Mouse (Mus musculus) adipocyte (in vitro differentiated cells): ENCODE measurements around the gene Prss35.

Experiments used
- DNase-seq: peaks from one replicate; pipeline ENCODE4 v3.0.0-alpha.2; 2016; ENCODE audit warnings: low spot score

The Prss35 gene

GRCm38 (mm10) chr9:86742959-86743911 lies at the start of gene Prss35:
TSS of gene Prss35 (plus strand) at chr9:86743649.
- DNase-seq = no peak

DNA sequence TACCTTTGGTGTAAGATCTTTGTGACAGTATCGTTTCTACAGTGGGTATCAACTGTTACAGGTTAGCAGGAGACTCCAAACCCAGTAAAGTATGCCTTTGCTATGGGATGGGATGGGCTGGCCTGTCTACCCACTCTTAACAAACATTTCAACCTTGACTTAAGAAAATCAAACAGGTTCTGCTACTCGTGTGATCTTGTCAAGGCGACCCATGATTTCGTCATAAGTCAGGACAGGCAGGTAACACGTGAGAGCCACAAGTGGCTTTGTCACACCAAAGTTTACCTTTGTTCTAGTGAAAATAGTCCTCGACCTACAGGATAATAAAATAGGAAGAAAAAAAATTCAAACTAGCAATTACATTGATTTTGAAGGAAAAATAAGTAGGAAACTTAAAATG lies 49.5 kb upstream of the Prss35 start:
- no peak for DNase-seq

GRCm38 (mm10) chr9:86694644-86695043 lies 48.8 kb upstream of the Prss35 start:
- DNase-seq = no peak

DNA sequence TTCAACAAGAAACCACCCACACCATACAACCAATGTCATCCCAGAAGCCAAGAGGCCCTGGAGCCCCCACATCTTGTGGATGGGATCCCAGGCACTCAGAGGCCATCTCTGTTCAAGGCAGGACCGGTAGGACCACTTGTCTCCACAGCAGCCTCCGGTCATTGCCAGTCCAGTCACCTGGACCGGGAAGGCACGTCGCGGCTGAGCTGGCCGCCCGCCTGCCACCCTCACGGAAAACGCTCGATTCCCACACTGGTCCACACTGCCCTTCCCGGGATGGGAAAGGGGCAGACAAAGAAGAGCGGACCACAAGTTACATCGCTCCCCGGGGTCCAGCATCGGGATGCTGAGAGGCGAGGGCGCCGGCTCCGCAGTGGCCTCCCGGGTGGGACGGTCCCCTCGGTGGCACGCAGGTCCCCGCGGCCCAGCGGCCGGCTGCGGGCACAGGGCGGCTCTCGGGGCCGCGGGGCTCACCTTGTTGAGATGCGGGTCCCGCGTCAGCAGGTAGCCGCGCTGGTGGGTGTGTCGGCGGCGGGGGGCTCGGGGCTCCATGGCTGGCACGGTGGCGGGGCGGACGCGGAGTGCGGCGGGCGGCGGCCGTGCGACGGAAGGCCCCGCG lies 48.1 kb upstream of the Prss35 start:
- DNase-seq = peak; percentile 32

GRCm38 (mm10) chr9:86695818-86696261 lies 47.6 kb upstream of the Prss35 start, which contains the start of gene Me1:
TSS of gene Me1 (minus strand) at chr9:86695953.
- DNase-seq = peak; percentile 36

- DNase-seq = no peak
These were observed 42.2 kb upstream of the Prss35 start for GRCm38 (mm10) chr9:86701264-86701663.

DNA sequence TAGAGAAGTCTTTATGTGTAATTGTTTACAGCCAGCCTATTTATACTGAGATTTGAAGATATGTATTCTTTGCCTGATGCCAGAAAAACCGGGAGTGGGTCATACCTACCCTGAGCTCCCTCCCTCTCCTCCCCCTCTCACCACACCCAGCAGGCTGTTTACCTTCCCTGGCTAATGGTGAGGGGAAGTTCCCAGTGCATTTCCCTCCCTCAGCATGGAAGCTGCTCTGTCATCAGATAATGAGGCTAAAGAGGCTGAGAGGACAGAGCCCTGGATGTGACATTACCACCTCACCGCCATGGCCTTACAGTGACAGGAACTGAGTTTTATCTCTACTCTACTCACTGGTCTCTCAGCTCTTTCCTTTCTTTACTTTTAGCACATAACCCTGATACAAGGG lies 41.6 kb upstream of the Prss35 start:
- no peak for DNase-seq

DNA sequence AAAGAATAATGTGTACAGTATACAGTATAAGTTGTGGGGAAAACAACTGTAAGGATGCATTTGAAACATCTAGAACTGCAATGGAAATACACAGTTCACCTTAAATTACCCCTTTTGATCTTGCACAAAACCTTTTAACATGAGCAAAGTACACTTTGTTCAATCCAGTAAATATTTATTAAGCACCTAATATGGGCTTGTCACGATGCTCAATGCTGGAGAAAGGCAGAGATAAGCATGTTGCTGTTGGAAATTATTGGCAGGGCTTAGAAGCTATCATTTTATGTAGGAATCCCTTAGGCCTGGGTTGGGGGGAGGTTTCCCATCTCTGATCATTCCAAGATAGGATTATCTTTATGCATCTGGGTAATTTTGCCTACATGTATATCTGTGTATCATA lies 36.0 kb upstream of the Prss35 start:
- DNase-seq = no peak

- DNase-seq = no peak
These were observed 34.5 kb upstream of the Prss35 start for GRCm38 (mm10) chr9:86708921-86709320.

DNA sequence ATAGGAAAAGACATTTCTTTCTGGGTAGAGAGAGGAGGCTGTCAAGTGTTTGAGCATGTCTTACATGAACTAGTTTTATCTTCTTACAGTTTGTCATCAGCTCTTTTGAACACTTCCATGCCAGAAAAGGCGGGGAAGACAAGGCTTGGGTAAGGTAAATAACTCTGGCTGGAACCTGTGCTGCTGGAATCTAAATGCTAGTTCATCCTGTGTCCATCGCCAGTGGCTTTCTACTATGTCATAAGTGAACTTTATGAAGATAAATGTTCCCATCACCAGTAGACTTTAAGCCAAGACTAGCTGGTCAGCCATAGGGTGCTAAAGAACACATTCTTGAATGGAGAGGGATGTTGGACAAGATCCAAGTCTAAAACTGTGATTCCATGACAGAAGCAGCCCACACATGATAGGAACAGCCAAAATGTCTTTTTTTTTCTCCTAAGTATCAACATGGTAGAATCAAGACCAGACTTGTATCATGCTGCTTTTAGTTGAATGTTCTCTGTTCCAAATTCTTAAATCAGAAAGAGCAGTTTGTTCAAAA lies 33.3 kb upstream of the Prss35 start:
- DNase-seq = peak; percentile 27

DNA sequence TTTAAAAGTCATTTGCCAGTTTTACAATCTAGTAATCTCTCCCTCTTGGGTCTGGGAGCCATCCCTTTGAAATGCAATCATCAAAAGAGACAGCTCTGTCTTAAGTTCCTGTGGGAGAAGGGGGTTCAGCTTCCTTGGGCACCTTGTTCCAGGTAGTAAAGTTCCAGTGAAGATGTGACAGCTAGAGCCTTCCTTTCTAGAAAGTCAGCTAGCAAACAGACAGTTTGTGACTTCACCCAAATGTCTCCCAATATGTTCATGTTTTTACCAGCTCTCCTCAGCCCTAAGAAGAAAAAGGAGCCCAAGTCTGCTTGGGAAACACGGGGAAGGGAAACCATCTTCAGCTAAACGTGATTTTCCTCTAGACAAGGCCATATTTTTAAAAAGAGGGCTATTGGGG lies 30.8 kb upstream of the Prss35 start:
- DNase-seq = no peak

DNA sequence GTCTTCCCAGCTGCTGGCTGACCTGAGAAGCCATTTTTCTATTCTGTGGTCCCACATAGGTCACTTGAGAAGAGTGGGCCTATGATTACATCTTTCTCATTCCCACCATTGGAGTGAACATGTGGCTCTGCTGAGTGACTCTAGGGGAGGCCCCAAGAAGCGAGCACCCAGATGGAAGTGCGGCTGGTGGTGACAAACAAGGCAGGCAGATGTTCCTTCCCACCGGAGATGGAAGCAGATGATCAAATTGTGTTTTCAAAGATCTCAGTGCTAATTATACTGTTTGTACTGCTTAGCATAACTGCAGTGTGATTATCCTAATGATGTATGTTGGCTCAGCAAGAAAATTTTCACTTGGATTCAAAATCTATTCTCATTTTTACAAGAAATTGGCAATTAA lies 29.4 kb upstream of the Prss35 start:
- DNase-seq = no peak

DNA sequence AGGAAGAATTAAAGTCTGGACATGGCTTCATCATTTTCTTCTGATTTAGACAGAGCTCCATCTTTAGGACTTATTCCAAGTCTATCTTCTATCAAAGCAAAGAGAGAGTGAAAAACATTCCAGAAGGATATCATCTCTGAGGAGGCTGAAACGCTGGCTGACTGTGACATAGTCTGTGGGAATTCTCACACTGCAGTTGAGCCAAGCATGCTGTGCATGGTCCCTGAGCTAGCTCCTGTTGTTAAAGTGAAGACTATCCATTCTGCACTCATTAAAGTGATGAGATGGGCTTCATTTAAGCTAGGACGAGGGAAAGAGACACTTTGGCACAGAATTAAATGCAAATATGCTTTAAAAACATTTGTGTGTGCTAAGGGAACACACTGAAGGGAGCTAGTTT lies 26.9 kb upstream of the Prss35 start:
- no peak for DNase-seq

DNA sequence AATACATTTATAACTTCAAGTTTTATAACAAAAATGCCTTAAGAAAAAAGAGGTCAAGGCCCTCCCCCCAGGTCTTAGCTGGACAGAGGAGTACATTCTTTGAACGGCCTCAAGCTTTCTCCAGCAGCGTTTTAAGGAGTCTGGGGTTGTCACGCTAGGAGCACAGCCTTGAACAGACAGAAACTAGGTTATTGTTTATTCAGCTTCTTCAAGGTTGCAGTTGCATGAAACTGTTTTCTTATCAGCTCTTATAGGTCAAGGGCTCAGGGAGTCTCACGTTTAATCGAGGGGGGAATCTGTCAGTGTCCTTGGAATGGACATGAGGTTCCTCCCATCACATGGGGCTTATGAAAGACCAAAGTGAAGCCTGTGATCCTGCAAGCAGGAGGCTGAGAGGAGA lies 26.3 kb upstream of the Prss35 start:
- DNase-seq = no peak

GRCm38 (mm10) chr9:86720227-86720626 lies 23.2 kb upstream of the Prss35 start:
- DNase-seq = no peak

DNA sequence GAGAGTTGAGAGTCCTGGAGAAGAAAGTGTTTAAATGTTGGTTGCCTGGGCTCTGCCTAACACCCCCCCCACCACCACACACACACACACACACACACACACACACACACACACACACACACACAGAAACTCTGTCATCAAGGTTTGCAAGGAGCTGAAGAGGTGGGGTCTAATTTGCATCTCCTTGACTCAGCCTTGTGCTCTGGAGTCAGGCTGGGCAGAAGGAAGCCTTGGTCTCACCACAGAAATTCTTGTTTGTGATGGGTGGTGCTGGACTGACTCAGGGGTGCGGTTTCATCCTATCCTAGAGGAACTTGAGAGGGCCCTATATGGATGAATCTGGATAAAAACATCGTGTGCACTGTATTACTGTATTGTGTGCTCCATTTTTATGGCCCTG lies 22.7 kb upstream of the Prss35 start:
- no peak for DNase-seq

- DNase-seq = no peak
These were observed 18.4 kb upstream of the Prss35 start for GRCm38 (mm10) chr9:86725066-86725465.

DNA sequence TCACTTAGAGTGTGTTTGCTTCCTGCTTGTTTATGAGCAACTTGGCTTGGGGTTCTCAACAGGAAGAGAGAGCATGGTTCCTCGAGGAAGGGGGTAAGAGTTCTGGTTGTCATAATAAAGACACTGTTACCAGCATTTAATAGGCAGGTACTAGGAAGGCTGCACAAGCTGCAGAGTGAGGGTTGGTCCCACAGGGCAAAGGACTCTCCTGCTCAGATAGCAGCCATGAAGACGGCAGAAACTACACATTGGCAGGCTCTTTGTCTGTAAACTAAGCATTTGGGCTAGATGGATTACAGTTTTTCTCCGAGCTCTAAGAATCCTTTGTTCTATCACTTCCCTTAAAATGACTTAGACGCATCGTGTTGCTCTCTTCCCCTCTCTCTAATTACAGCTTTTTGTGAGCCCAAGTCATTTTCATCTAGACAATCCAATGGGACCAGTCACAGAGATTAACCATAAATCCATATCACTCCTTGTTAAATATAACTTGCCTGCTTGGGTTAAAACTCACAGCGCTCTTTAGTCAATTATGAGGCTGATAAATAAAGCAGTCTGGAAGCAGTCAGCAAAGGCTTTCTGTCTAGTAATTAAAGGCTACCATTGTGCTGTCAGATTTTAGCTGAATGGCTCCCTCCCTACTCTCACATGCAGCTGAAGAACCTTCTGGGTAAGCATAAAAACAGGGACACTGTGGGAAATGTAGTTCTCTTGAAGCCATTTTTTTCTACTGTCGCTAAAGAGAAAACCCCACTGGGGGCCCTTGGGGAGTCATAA lies 17.7 kb upstream of the Prss35 start:
- DNase-seq = no peak

- DNase-seq = no peak
These were observed 17.1 kb upstream of the Prss35 start for GRCm38 (mm10) chr9:86726381-86726720.

DNA sequence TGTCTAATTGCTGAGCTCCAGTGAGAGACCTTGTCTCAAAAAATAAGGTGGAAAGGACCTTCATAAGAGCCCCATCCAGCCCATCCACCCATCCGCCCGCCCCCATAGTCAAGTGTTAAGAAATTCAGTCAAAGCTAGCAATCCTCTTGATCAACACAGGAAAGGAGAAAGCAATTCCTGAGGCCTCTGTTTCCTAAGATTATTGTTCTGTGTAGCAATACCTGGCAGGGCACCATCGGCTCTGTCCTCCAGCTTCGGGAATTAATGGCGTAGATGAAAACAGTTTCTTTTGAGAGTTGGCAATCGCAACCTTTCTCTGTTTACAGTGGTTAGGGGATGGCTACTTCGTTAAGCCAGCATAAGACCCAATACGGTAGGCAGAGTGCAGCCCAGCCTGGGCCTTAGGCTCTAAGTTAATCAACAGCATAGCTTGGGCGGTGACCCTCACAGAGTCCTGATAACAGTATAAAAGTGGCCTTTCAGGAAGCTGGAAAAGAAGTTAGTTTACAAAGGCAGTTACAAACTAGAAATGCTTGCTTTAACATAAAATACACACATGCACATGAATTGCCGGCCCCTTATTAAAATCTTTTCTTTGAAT lies 15.1 kb upstream of the Prss35 start:
- DNase-seq = peak; percentile 62

DNA sequence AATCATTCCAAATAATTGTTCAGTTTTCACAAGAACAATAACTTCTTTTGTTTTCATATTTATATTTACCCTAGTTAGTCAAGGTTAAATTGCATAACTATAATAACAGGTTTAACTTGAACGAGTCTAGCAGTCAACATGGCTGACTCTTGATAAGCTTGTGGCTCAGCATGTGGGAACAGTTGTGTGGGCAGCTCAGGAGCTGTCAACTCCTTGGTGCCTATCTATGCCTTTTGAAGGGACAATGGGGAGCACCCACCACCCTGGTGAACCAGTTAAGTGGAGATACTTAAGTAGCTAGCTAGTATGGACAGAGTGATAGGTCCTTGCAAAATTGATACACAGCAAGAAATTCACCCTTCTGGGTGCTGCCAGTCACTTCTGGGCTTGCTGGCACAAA lies 14.4 kb upstream of the Prss35 start:
- no peak for DNase-seq

- DNase-seq = no peak
These were observed 13.6 kb upstream of the Prss35 start for GRCm38 (mm10) chr9:86729811-86730210.
